Mouse (Mus musculus) splenic B cell, adult 2 months (primary cell): ENCODE measurements around the gene 1110051M20Rik.
"Not testable (repeated sequence)": the region's sequence is repeated elsewhere in the genome, so short reads cannot be mapped to it uniquely, and the experiment has no call there.

Experiments used
- DNase-seq: peaks from one replicate; pipeline ENCODE4 v3.0.0-alpha.2; 2011; ENCODE audit warnings: low read depth, low spot score
- H3K27me3 ChIP-seq: 2 replicates; pipeline ENCODE4 v1.6.1; 2012; ENCODE audit warnings: mild to moderate bottlenecking, low read length, moderate library complexity, mixed read lengths; ENCODE audit not compliant: control insufficient read depth, poor library complexity, insufficient read depth, severe bottlenecking
- H3K36me3 ChIP-seq: 2 replicates; pipeline ENCODE4 v1.6.1; 2012; ENCODE audit warnings: mild to moderate bottlenecking, low read length, moderate library complexity, mixed read lengths; ENCODE audit not compliant: control insufficient read depth, poor library complexity, insufficient read depth, severe bottlenecking

1110051M20Rik gene

DNA sequence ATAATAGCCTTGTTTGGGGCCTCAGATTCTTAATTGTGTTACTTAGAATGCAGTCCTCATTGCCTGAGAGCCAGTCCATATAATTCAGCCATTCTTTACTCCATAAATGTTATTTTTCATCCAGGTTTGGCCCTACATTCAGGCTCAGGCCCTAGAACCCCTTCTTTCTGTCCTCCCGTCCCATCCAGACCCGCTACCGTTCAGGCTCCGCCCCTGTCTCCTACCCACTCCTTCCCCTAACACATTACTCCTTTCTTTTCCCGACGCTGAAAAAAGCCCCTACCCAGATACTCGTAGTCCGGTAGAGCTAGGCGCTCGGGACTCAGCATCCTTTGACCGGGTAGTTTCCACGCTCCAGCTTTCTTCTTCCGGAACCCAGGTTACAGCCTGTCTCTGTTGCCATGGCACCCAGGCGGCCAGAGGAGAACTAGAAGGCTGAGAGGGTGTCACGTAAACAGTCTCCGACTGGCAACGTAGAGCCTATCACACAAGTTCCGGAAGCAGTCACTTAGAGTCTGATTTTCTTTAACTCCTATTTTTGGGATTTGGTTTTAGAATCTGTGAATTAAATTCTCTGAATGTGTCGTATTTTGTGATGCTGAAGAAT is at the start of gene 1110051M20Rik:
Gene 1110051M20Rik (minus strand): TSS at position 419 of the 607 bp plus-strand sequence.
- H3K36me3 ChIP-seq: no peaks in the 10 kb centered on the region
- no peaks in the 10 kb centered on the region for H3K27me3 ChIP-seq
- DNase-seq: peak; percentile 90

DNA sequence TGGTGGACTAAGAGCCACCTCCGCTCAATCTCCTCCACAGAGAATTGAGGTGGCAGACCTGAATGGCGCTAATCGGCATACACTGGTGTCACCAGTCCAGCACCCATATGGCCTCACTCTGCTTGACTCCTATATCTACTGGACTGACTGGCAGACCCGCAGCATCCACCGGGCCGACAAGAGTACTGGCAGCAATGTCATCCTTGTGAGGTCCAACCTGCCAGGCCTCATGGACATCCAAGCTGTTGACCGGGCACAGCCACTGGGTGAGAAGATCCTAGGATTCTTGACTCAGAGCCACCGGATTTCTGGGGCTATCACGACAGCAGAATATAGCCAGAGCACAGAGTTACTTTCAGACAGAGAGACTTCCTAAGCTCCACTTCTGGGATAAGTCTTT is 49.5 kb upstream of the 1110051M20Rik start:
- Histone ChIP-seq H3K36me3 (no peaks in the 10 kb centered on the region), H3K27me3 (no peaks in the 10 kb centered on the region)
- no peak for DNase-seq

- no peaks in the 10 kb centered on the region for H3K27me3 ChIP-seq
- no peak for DNase-seq
Observed at GRCm38 (mm10) chr2:91492071-91492635, 47.6 kb upstream of the 1110051M20Rik start.

GRCm38 (mm10) chr2:91487295-91487694 is 42.8 kb upstream of the 1110051M20Rik start:
- H3K27me3 ChIP-seq, DNase-seq, H3K36me3 ChIP-seq: not testable (repeated sequence)

More at GRCm38 (mm10) chr2:91492071-91492635, 47.6 kb upstream of the 1110051M20Rik start:
- no peaks in the 10 kb centered on the region for H3K36me3 ChIP-seq

DNA sequence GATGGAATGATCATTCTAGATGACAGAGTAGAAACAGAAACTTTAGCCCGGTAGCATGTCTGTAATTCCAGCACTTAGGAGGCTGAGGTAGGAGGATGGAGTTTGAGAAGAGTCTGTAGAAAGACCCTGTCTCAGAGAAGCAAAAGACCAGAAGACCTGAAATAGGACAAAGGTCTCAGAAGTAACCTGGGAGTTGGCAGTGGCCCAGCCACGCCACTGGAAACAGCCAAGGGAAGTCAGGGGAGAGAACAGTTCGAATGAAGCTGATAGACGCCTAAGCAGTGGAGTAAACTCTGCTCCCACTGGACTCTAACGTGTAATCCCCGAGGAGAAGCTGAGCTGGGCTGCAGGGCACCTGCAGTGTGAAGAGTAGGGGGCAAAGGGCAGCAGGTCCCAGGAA is 40.8 kb upstream of the 1110051M20Rik start:
- DNase-seq: no peak
- Histone ChIP-seq H3K27me3 (no peaks in the 10 kb centered on the region), H3K36me3 (no peaks in the 10 kb centered on the region)

DNA sequence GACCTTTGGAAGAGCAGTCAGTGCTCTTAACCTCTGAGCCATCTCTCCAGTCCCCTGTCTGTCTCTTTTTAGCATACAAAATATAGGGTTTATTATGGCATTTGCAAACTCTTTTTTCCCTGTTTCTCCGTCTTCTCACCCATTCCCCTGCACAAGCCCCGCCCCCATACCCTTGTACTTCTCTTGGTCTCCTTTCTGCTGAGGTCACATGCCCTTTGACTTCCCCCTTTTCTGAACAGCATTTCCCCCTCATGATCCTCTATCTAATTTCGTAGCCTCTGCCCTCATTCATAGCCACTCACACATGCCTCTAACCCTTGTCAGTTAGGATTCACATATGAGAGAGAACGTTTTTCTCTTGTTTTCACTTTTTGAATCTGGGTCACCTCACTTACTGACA is 40.2 kb upstream of the 1110051M20Rik start:
- DNase-seq: peak; percentile 9
- no peaks in the 10 kb centered on the region for H3K36me3 ChIP-seq
- H3K27me3 ChIP-seq: no peaks in the 10 kb centered on the region

DNA sequence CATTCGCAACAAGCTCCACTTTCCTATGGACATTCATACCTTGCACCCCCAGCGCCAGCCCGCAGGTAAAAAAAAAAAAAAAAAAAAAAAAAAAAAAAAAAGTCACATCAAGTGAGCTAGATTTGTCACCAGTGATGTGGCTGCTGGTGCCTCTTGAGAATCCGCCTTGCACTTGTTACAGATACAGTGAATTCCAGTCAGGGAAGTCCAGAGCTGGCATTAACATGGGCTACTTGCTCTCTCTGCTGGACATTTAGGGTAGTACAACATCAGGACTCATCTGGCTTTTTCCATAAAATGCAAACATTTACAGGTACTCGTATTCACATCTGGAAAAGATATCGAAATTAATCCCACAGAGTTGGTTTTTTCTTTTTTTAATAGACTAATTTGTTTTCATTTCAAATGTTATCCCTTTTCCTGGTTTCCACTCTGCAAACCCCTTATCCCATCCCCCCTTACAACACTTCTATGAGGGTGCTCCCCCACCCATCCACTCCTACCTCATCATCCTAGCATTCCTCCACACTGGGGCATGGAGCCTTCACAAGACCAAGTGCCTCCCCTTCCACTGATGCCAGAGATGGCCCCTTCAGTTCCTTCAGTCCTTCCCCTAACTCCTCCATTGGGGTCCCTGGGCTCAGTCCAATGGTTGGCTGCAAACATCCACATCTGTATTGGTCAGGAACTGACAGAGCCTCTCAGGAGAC is 36.5 kb upstream of the 1110051M20Rik start:
- Histone ChIP-seq H3K27me3 (no peaks in the 10 kb centered on the region), H3K36me3 (no peaks in the 10 kb centered on the region)
- peak; percentile 56 for DNase-seq

- DNase-seq: no peak
- H3K36me3 ChIP-seq: no peaks in the 10 kb centered on the region
- no peaks in the 10 kb centered on the region for H3K27me3 ChIP-seq
Observed at GRCm38 (mm10) chr2:91480399-91480801, 35.9 kb upstream of the 1110051M20Rik start.

DNA sequence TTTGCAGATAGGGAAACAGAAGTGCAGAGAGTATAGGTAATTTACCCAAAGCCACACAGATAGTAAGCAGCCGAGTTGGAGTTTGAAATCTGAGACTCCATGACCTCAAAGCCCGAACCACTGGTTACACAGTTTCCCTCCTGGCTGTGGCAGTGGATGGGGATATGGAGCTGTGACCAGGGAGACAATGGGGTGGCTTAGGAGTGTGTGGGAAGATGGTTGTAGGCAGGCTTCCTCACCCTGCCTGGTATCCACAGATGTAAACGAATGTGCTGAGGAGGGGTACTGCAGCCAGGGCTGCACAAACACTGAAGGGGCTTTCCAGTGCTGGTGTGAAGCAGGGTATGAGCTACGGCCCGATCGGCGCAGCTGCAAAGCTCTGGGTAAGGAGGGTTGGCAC is 32.3 kb upstream of the 1110051M20Rik start:
- no peak for DNase-seq
- no peaks in the 10 kb centered on the region for H3K27me3 ChIP-seq
- H3K36me3 ChIP-seq: no peaks in the 10 kb centered on the region

- no peak for DNase-seq
- H3K36me3 ChIP-seq: no peaks in the 10 kb centered on the region
Observed at GRCm38 (mm10) chr2:91476251-91476661, 31.8 kb upstream of the 1110051M20Rik start.

GRCm38 (mm10) chr2:91475791-91476190 is 31.3 kb upstream of the 1110051M20Rik start:
- Histone ChIP-seq H3K36me3 (no peaks in the 10 kb centered on the region), H3K27me3 (no peaks in the 10 kb centered on the region)
- DNase-seq: no peak

More at GRCm38 (mm10) chr2:91476251-91476661, 31.8 kb upstream of the 1110051M20Rik start:
- no peaks in the 10 kb centered on the region for H3K27me3 ChIP-seq

DNA sequence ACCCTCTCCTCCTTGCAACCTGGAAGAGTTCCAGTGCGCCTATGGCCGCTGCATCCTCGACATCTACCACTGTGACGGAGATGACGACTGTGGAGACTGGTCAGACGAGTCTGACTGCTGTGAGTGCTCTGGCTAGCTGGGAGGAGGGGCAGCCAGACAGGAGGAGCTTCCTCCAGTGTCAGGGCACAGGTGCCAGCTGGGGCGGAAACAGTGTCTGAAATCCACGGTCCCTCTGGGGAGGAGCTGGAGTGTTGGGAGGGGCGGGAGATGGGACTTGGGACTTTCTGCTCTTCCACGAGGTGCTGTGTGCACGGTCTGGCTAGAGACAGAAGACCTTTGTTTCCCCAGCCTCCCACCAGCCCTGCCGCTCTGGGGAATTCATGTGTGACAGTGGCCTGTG is 29.9 kb upstream of the 1110051M20Rik start:
- no peak for DNase-seq
- no peaks in the 10 kb centered on the region for H3K27me3 ChIP-seq

GRCm38 (mm10) chr2:91470055-91470647 is 25.6 kb upstream of the 1110051M20Rik start:
- Histone ChIP-seq H3K36me3 (no peaks in the 10 kb centered on the region), H3K27me3 (no peaks in the 10 kb centered on the region)
- no peak for DNase-seq

More for the DNA sequence above, 29.9 kb upstream of the 1110051M20Rik start:
- H3K36me3 ChIP-seq: no peaks in the 10 kb centered on the region

GRCm38 (mm10) chr2:91467613-91468012 is 23.1 kb upstream of the 1110051M20Rik start:
- Histone ChIP-seq H3K27me3 (no peaks in the 10 kb centered on the region), H3K36me3 (no peaks in the 10 kb centered on the region)
- DNase-seq: no peak

- no peaks in the 10 kb centered on the region for H3K36me3 ChIP-seq
- no peak for DNase-seq
- no peaks in the 10 kb centered on the region for H3K27me3 ChIP-seq
Observed at GRCm38 (mm10) chr2:91465934-91466333, 21.4 kb upstream of the 1110051M20Rik start.
